Mouse (Mus musculus): Measurements from ENCODE around the gene Pum2. TPM values are rescaled to one million over a fixed set of nuclear protein-coding genes. Genes with fewer than 3 reads are reported as not detected.

Pum2 gene
- polyA plus RNA-seq, 1 experiment from 2014 or later: 63.9 TPM

DNA sequence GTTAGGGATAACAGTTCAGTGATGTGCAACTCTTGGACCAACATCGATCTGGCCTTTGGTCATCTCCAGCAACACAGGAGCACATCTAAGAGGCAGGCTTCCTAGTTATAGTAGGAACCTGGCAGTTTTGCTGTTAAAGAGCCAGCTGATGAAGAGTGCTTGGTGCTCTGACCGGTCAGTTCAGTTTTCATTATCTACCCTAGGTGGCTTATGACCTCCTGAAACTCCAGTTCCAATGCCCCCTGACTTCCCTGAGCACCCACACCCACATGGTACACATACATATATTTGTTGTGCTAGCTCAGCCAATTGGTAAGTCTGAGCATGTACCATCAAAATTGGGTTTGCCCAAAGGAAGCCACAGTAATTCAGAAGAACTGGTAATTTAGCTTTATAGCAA is 79.7 kb downstream of the Pum2 start:
- Histone ChIP-seq H3K27me3 (replicated peaks; ENCODE audit: low read depth, poor library complexity, severe bottlenecking) (no peaks in the 10 kb centered on the region), H3K27ac (replicated peaks) (no peak overlapping the region), H3K9me3 (peaks cover 10% of the 10 kb centered on the region; the same call in 1 of the 2 replicates), H3K36me3 (replicated peaks) (peaks cover 96% of the 10 kb centered on the region), H3K4me1 (no peaks in the 10 kb centered on the region), H3K4me3 (no peak overlapping the region)
- 96% methylated on average over 2 of the region's 2 CpGs for WGBS
- peak; percentile 6 for DNase-seq (ENCODE audit: low spot score)

DNA sequence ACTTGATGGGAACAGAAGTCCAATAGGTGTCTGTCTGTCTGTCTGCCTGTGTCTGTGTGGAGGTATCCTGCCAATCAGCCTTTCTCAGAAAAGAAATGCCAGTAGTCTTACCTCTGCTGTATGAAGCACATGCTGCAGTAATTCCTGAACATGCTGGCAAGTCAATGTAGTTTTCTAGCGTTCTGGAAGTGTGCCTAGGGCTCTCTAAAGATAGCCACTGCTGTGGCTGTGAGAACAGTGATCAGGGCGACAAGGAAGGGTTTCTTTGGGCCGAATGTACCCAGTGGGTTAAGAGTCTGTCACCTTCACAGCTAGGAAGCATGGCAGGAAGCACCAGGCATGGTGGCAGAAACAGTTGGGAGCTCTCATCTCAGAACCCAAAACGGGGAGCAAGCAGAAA is 80.2 kb downstream of the Pum2 start:
- H3K9me3 ChIP-seq: peaks cover 10% of the 10 kb centered on the region; the same call in 1 of the 2 replicates
- peaks cover 91% of the 10 kb centered on the region for H3K36me3 ChIP-seq (replicated peaks)
- no peaks in the 10 kb centered on the region for H3K27me3 ChIP-seq (replicated peaks; ENCODE audit: low read depth, poor library complexity, severe bottlenecking)
- peak; percentile 8 for DNase-seq (ENCODE audit: low spot score)
- H3K4me1 ChIP-seq: no peaks in the 10 kb centered on the region
- 83% methylated on average over 4 of the region's 4 CpGs for WGBS
- no peak overlapping the region for H3K27ac ChIP-seq (replicated peaks)
- H3K4me3 ChIP-seq: no peak overlapping the region

DNA sequence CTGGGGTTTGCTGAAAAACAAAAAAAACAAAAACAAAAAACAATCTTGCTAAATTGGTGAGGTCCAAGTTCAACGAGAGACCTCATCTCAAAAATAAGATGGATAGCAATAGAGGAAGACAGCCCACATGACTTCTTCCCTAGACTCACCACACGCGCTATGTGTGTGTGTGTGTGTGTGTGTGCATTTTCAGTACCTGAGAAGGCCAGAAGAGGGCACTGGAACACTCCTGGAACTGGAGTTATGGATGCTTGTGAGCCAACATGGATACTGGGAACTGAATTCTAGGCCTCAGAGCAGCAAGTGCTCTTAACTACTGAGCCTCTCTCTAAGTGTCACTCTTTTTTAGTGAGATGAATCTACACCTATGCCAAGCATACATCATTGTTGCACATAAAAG is 84.1 kb downstream of the Pum2 start:
- WGBS: 94% methylated on average over 3 of the region's 3 CpGs
- H3K4me3 ChIP-seq: no peak overlapping the region
- peak; percentile 6 for DNase-seq (ENCODE audit: low spot score)
- H3K4me1 ChIP-seq: no peaks in the 10 kb centered on the region
- no peaks in the 10 kb centered on the region for H3K27me3 ChIP-seq (replicated peaks; ENCODE audit: low read depth, poor library complexity, severe bottlenecking)
- peaks cover 10% of the 10 kb centered on the region; the same call in 1 of the 2 replicates for H3K9me3 ChIP-seq
- H3K36me3 ChIP-seq (replicated peaks): peaks cover 56% of the 10 kb centered on the region
- H3K27ac ChIP-seq (replicated peaks): no peak overlapping the region

DNA sequence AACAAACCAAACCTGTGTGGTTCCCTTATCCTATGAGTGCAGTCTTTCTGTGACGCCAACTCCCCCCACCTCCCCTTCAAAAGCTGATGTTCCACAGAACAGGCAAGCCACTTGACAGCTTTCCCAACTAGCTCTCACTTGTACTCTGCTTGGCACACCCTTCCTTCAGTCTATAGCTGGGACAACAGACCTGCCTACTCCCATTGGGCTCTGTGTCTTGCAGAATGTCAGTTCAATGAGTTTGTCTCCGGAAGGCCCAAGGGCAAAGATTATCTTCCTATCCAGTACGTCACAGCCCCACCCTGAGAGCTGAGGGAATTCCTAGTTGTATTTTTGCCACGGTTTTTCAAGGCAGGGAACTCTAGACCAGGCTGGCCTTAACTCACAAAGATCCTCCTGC is 85.2 kb downstream of the Pum2 start:
- H3K36me3 ChIP-seq (replicated peaks): peaks cover 45% of the 10 kb centered on the region
- H3K9me3 ChIP-seq: peaks cover 10% of the 10 kb centered on the region; the same call in 1 of the 2 replicates
- no peaks in the 10 kb centered on the region for H3K4me1 ChIP-seq
- H3K4me3 ChIP-seq: no peak overlapping the region
- H3K27me3 ChIP-seq (replicated peaks; ENCODE audit: low read depth, poor library complexity, severe bottlenecking): no peaks in the 10 kb centered on the region
- H3K27ac ChIP-seq (replicated peaks): no peak overlapping the region
- DNase-seq (ENCODE audit: low spot score): peak; percentile 6
- 82% methylated on average over 4 of the region's 4 CpGs for WGBS

DNA sequence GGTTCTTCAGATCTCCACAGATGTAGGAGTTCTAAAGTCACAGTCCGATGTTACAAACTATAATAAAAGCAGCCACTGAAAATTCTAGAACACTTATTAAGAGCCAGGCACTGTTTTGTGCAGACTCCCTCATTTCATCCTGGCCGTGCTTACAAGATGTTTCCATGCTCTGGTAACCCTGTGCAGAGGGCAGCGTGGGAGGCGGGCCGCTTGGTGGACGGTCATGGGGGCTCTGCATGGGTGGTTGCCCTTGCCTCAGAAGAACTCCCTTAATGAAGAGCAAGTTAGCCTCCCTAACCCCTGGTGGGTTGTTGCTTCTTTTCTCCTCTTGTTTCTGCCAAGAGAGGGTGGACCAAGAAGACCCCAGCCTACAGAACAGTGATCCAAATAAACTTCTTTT is 85.8 kb downstream of the Pum2 start:
- H3K4me1 ChIP-seq: no peaks in the 10 kb centered on the region
- H3K4me3 ChIP-seq: no peak overlapping the region
- WGBS: 88% methylated on average over 6 of the region's 6 CpGs
- H3K9me3 ChIP-seq: peaks cover 10% of the 10 kb centered on the region; the same call in 1 of the 2 replicates
- DNase-seq (ENCODE audit: low spot score): no peak
- H3K36me3 ChIP-seq (replicated peaks): peaks cover 39% of the 10 kb centered on the region
- H3K27ac ChIP-seq (replicated peaks): no peak overlapping the region
- H3K27me3 ChIP-seq (replicated peaks; ENCODE audit: low read depth, poor library complexity, severe bottlenecking): no peaks in the 10 kb centered on the region

DNA sequence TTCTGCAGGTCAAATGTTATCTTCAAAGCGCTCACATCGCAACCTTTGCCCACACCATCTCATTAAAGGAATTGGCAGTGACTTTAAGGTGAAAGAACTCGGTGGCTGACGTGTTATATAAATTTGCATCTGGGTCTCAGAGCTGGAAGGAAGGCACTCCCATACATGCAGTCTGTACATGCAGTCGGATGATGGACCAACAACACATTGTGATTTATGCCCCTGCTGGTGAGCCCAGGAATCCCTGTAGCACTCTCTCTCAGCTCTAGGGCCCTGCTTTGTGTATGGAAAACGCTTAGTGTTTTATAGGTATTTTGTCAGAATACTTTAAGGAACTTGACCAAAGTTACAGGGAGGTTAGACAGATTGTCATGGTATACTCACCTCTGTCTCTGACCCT is 86.6 kb downstream of the Pum2 start:
- 89% methylated on average over 6 of the region's 6 CpGs for whole genome bisulfite sequencing
- Histone ChIP-seq H3K9me3 (peaks cover 10% of the 10 kb centered on the region; the same call in 1 of the 2 replicates), H3K36me3 (replicated peaks) (peaks cover 31% of the 10 kb centered on the region), H3K27ac (replicated peaks) (no peak overlapping the region), H3K4me1 (no peaks in the 10 kb centered on the region), H3K4me3 (no peak overlapping the region), H3K27me3 (replicated peaks; ENCODE audit: low read depth, poor library complexity, severe bottlenecking) (no peaks in the 10 kb centered on the region)
- peak; percentile 7 for DNase-seq (ENCODE audit: low spot score)

DNA sequence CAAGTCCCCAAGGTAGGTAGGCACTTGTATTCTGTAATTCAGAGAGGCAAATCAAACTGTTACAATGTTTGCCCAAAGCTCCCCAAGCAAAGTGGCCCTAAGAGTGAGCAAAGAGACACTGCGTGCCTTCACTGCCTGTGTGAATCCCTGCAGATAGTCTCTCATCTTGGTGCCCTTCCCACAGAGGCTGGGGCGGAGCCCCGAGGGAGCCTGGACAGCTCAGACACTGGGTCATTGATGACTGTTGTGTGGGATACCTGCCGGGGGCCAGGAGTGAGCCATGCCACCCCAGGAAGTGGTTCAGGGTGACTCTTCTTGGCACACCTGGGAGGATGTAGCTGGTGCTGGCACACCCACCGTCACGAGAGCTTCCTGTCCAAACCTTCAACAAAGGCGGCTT is 87.1 kb downstream of the Pum2 start:
- 80% methylated on average over 7 of the region's 7 CpGs for WGBS
- H3K4me1 ChIP-seq: no peaks in the 10 kb centered on the region
- DNase-seq (ENCODE audit: low spot score): peak; percentile 6
- no peaks in the 10 kb centered on the region for H3K27me3 ChIP-seq (replicated peaks; ENCODE audit: low read depth, poor library complexity, severe bottlenecking)
- no peak overlapping the region for H3K4me3 ChIP-seq
- no peak overlapping the region for H3K27ac ChIP-seq (replicated peaks)
- peaks cover 26% of the 10 kb centered on the region for H3K36me3 ChIP-seq (replicated peaks)
- peaks cover 10% of the 10 kb centered on the region; the same call in 1 of the 2 replicates for H3K9me3 ChIP-seq

DNA sequence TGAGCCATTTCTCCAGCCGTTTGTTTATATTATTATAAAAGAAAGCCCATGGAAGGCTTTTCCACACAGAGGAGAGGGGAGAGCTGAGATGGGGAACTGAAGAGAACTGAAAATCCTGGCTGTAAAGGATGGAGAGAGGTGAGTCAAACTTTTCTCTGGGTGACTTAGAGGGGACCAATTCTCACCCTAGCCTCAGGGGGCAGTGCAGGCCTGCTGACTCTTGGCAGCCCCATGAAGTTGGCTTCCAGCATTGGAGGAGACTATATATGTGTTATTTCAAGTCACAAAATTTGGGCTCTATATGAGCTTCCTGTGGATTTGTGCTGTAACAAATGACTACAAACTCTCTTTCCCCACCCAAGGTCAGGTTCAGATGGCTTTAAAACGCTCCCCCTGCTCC is 88.7 kb downstream of the Pum2 start:
- WGBS: 72% methylated on average over 2 of the region's 2 CpGs
- no peak overlapping the region for H3K4me3 ChIP-seq
- peak; percentile 18 for DNase-seq (ENCODE audit: low spot score)
- peaks cover 10% of the 10 kb centered on the region for H3K36me3 ChIP-seq (replicated peaks)
- H3K4me1 ChIP-seq: no peaks in the 10 kb centered on the region
- no peaks in the 10 kb centered on the region for H3K27me3 ChIP-seq (replicated peaks; ENCODE audit: low read depth, poor library complexity, severe bottlenecking)
- H3K9me3 ChIP-seq: 0 out of 2 replicates have a peak, but pooled peaks cover 4% of the 10 kb centered on the region
- no peak overlapping the region for H3K27ac ChIP-seq (replicated peaks)

DNA sequence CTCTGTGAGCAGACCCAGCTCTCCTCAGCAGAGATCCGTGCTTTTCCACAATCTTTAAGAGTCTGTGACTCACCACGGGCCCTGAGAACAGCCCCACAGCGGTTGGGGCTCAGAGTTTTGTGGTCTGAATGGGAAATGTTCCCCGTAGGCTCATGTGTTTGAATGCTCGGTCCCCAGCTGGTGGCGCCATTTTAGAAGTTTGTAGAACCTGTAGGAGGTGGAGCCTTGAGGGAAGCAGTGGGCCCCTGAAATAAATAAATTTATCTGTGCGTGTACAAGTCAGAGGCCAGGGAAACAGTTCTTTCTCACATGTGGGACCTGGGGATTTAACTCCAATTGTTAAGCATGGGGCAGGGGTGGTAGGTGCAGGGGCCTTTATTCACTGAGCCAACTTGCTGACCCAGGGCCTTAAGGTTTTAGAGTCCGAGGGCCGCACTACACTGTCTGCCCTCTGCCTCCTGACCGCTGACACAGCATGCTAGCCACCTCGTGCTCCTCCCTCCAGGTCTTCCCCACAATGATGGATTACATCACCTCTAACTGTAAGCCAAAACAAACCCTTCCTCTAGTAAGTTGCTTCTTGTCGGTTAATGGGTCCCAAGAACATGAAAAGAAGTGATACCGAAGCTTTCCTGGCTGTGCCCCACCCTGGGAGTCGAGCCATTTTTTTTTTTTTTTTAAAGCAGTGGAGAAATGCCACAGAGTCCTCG is 90.4 kb downstream of the Pum2 start:
- Histone ChIP-seq H3K4me3 (no peak overlapping the region), H3K36me3 (replicated peaks) (0 out of 2 replicates have a peak, but pooled peaks cover 2% of the 10 kb centered on the region), H3K9me3 (peaks cover 4% of the 10 kb centered on the region; the same call in 1 of the 2 replicates), H3K4me1 (no peaks in the 10 kb centered on the region), H3K27me3 (replicated peaks; ENCODE audit: low read depth, poor library complexity, severe bottlenecking) (no peaks in the 10 kb centered on the region), H3K27ac (replicated peaks) (no peak overlapping the region)
- peak; percentile 9 for DNase-seq (ENCODE audit: low spot score)
- WGBS: 88% methylated on average over 15 of the region's 15 CpGs

DNA sequence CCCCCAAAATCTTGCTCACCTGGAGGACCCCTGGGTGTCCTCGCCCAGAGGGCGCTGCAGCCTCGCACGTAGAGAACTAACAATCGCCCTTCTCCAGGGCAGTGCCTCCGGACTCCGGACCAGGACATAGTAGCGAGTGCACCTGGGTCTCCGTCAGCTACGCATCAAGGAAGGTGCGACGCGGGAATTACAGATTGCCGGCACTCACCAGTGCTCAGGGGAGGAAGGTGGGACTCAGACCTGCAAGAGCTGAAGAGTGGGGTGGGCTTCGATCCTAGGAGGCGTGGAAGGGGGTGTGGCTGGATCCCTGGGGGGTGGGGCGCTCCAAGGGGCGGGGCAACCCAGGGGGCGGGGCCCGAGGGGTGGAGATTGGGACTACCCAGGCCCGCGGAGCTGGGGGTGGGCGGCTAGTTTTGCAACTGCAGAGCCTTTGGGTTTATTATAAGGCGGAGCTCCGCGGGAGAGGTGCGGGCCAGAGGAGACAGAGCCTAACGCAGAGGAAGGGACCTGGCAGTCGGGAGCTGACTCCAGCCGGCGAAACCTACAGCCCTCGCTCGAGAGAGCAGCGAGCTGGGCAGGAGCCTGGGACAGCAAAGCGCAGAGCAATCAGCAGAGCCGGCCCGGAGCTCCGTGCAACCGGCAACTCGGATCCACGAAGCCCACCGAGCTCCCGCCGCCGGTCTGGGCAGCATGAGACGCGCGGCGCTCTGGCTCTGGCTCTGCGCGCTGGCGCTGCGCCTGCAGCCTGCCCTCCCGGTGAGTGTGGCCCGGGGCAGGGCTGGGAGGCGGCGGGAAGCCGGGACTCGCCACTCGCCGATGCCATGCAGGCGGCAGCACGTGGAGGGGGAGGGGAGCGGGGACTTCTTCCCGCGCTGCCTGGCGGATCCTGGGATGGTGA is 97.3 kb downstream of the Pum2 start, which contains the start of gene Sdc1:
Gene Sdc1 (plus strand): TSS at position 378 of the 898 bp plus-strand sequence.
- peaks cover 36% of the 10 kb centered on the region for H3K4me1 ChIP-seq
- peaks cover 2% of the 10 kb centered on the region; the same call in 1 of the 2 replicates for H3K36me3 ChIP-seq (replicated peaks)
- peaks cover 4% of the 10 kb centered on the region; the same call in 1 of the 2 replicates for H3K9me3 ChIP-seq
- DNase-seq (ENCODE audit: low spot score): peak; percentile 99
- WGBS: under 1% methylated on average over 67 of the region's 67 CpGs
- peak within 1 kb of the TSS; percentile 97 for H3K27ac ChIP-seq (replicated peaks)
- H3K4me3 ChIP-seq: peak within 1 kb of the TSS; percentile 88
- H3K27me3 ChIP-seq (replicated peaks; ENCODE audit: low read depth, poor library complexity, severe bottlenecking): no peaks in the 10 kb centered on the region

DNA sequence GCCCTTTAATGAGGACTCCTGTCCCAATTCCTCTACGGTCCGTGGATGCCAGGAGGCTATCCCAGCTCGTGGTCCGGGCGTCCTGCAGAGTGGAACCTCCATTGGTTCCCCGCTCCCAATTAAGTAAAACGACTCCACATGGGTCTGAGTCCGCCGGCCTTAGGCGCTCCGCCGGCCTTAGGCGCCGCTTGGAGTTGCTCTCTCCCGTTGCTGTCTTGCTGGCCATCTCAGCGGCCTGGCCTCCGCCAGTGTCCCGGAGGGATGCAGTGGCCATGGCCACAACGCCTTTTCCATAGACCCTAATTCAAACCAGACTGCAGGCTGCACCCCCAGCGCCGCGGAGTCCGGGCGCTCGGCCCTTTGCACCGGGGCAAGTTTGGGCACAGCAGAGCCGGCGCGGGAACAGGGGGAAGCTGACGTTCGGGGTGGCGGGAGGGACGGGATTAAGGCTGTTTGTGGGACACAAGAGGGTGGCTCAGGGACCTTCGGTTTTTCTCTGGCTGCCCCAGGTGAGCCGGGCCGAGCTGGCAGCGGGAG is 98.0 kb downstream of the Pum2 start:
- Histone ChIP-seq H3K27ac (replicated peaks) (peak overlapping the region; percentile 97), H3K4me1 (peaks cover 39% of the 10 kb centered on the region), H3K4me3 (peak overlapping the region; percentile 88), H3K36me3 (replicated peaks) (peaks cover 9% of the 10 kb centered on the region; the same call in 1 of the 2 replicates), H3K9me3 (peaks cover 4% of the 10 kb centered on the region; the same call in 1 of the 2 replicates), H3K27me3 (replicated peaks; ENCODE audit: low read depth, poor library complexity, severe bottlenecking) (no peaks in the 10 kb centered on the region)
- DNase-seq (ENCODE audit: low spot score): peak; percentile 81
- WGBS: under 1% methylated on average over 37 of the region's 37 CpGs

DNA sequence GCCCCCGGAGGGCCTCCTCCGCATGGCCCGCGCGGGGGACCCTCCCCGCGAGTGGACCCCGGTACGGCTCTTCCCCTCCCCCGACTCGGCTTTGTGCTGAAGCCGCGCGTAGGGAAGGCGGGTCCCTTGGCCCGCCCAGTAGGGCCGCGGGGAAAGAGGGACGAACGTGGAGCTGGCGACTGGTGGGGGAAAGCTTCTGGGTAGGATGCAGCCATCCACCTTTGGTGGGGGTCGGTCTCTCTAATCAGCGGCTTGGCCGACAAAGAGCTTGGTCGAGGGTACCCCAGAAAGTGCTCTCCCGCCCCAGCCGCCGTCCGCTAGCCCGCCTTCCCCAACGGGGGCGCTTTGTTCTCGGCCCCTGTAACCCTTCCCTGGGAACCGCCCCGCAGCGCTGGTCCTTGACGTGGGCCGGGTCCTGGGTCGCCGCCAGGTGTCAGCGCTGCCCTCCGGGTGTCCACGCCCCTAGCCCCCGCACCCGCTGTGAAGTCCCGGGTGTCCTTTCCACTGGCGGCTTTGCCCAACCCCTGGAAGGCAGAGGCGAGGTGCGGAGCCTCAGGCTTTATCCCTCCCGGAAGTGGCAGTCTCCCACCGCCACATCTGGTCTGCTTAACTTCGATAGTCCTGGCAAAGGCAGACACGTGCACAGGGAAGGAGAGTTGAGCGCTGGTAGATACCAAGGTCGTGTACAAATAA is 98.7 kb downstream of the Pum2 start:
- under 1% methylated on average over 55 of the region's 55 CpGs for WGBS
- peak overlapping the region; percentile 88 for H3K4me3 ChIP-seq
- peak overlapping the region; percentile 97 for H3K27ac ChIP-seq (replicated peaks)
- peaks cover 11% of the 10 kb centered on the region for H3K36me3 ChIP-seq (replicated peaks)
- H3K27me3 ChIP-seq (replicated peaks; ENCODE audit: low read depth, poor library complexity, severe bottlenecking): no peaks in the 10 kb centered on the region
- peaks cover 4% of the 10 kb centered on the region; the same call in 1 of the 2 replicates for H3K9me3 ChIP-seq
- peaks cover 46% of the 10 kb centered on the region for H3K4me1 ChIP-seq
- DNase-seq (ENCODE audit: low spot score): peak; percentile 85
